Mouse (Mus musculus) limb, embryonic 13.5 days (tissue): ENCODE measurements around the gene Mvb12b. TPM values are rescaled to one million over a fixed set of nuclear protein-coding genes. Genes with fewer than 3 reads are reported as not detected.

Experiments used
- ATAC-seq: fragments of 200-750 bp; cut with Nextera tagmentation; 2 replicates; pipeline ENCODE4 v1.8.0; 2017; ENCODE audit warnings: low read depth, moderate number of reproducible peaks, moderate TSS enrichment; ENCODE audit not compliant: low FRiP score
- H3K27ac ChIP-seq: fragments of 300-500 bp; sonication (generic); 2 replicates; pipeline ENCODE4 v1.5.1; 2015; ENCODE audit warnings: inconsistent platforms, mild to moderate bottlenecking, moderate library complexity
- H3K27me3 ChIP-seq: fragments of 300-500 bp; sonication (generic); 2 replicates; pipeline ENCODE4 v1.6.1; 2015; ENCODE audit warnings: mild to moderate bottlenecking, inconsistent platforms
- H3K36me3 ChIP-seq: fragments of 300-500 bp; sonication (generic); 2 replicates; pipeline ENCODE4 v1.6.1; 2015; ENCODE audit warnings: inconsistent platforms, mild to moderate bottlenecking, moderate library complexity
- H3K4me1 ChIP-seq: fragments of 300-500 bp; sonication (generic); 2 replicates; pipeline ENCODE4 v1.6.1; 2015; ENCODE audit warnings: inconsistent platforms
- H3K4me2 ChIP-seq: fragments of 300-500 bp; sonication (generic); replicated peaks from 2 replicates; pipeline ENCODE4 v1.6.1; 2015; ENCODE audit warnings: inconsistent platforms, mild to moderate bottlenecking, moderate library complexity
- H3K4me3 ChIP-seq: fragments of 300-500 bp; sonication (generic); 2 replicates; pipeline ENCODE4 v1.5.1; 2015; ENCODE audit warnings: moderate library complexity, mild to moderate bottlenecking, inconsistent platforms
- H3K9ac ChIP-seq: fragments of 300-500 bp; sonication (generic); 2 replicates; pipeline ENCODE4 v1.6.1; 2015; ENCODE audit warnings: mild to moderate bottlenecking, inconsistent platforms
- H3K9me3 ChIP-seq: fragments of 300-500 bp; sonication (generic); 2 replicates; pipeline ENCODE4 v1.6.1; 2016; ENCODE audit warnings: inconsistent platforms
- WGBS: fragments of 180-500 bp; shearing (Covaris S2); methylation state at CpG from one replicate; pipeline ENCODE4 v1.1.7; 2015; 5-methylcytosine and 5-hydroxymethylcytosine counted together
- polyA plus RNA-seq: library from polyadenylated mRNA; unstranded; fragments of >200 nt; fragmentation: Nextera tagmentation; extraction: Ambion mirVana; gene quantifications from 2 replicates; pipeline ENCODE4 v1.2.1, GENCODE M21; 2015

Gene Mvb12b
- polyA plus RNA-seq, 1 experiment from 2014 or later, result 22.6 TPM

DNA sequence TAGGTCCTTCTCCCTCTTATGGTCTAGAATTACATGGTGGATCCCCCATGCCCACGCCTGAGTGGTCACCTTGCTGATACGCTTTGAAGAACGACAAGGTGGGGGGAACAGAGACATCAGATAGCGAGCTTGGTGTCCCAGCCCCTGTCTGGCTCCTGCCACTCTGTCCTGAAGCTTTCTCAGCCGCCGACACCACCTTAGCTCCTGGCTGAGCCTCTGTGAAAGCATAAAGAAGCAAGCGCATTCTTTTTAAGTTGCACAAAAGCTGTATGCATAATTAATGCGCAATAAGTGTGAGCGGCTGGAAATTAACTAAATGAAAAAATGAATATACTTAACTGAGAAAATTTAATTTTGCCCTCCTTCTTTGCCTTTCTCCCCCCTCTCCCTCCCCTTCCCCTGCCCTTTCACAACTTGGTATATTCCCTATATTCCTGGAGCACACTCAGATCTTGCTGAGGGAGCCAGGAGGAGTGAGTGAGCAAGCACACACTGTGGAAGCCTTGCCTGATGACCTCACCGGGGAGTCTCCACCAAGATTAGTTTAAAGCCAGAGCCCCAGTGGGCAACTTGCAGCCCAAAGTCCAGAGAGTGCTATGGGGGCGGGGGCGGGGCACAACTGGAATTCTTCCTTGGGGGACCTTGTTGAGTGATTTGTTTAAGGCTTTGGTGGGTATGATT is 174.0 kb downstream of the Mvb12b start:
- peak overlapping the region; percentile 30 for H3K4me3 ChIP-seq
- H3K4me2 ChIP-seq, result peak overlapping the region; percentile 67
- 21% methylated on average over 12 of the region's 12 CpGs for WGBS
- H3K9me3 ChIP-seq, result no peaks in the 10 kb centered on the region
- peak overlapping the region; percentile 84 for H3K27ac ChIP-seq
- H3K27me3 ChIP-seq, result peaks cover 18% of the 10 kb centered on the region; the same call in 1 of the 2 replicates
- no peak for ATAC-seq
- H3K9ac ChIP-seq, result peak overlapping the region; percentile 66
- H3K36me3 ChIP-seq, result no peaks in the 10 kb centered on the region
- peaks cover 69% of the 10 kb centered on the region for H3K4me1 ChIP-seq

GRCm38 (mm10) chr2:33712811-33713210 is 174.9 kb downstream of the Mvb12b start:
- Histone ChIP-seq H3K9me3 (no peaks in the 10 kb centered on the region), H3K9ac (peak overlapping the region; percentile 66), H3K4me1 (peaks cover 69% of the 10 kb centered on the region), H3K4me3 (peak overlapping the region; percentile 30; the same call in 1 of the 2 replicates), H3K4me2 (peak overlapping the region; percentile 67), H3K27me3 (peaks cover 20% of the 10 kb centered on the region), H3K27ac (peak overlapping the region; percentile 84), H3K36me3 (no peaks in the 10 kb centered on the region)
- ATAC-seq, result no peak; the same call in 1 of the 2 replicates
- 21% methylated on average over 4 of the region's 4 CpGs for whole genome bisulfite sequencing

GRCm38 (mm10) chr2:33708831-33709230 is 178.9 kb downstream of the Mvb12b start:
- Histone ChIP-seq H3K9ac (no peak overlapping the region), H3K4me1 (peaks cover 74% of the 10 kb centered on the region), H3K27ac (peak overlapping the region; percentile 78; the same call in 1 of the 2 replicates), H3K4me3 (no peak overlapping the region), H3K9me3 (no peaks in the 10 kb centered on the region), H3K27me3 (peaks cover 38% of the 10 kb centered on the region), H3K4me2 (no peak overlapping the region), H3K36me3 (no peaks in the 10 kb centered on the region)
- no peak for ATAC-seq
- WGBS, result 80% methylated on average over 8 of the region's 8 CpGs

GRCm38 (mm10) chr2:33708096-33708495 is 179.7 kb downstream of the Mvb12b start:
- 30% methylated on average over 3 of the region's 3 CpGs for WGBS
- peak overlapping the region; percentile 78; the same call in 1 of the 2 replicates for H3K27ac ChIP-seq
- peaks cover 72% of the 10 kb centered on the region for H3K4me1 ChIP-seq
- no peak overlapping the region for H3K4me3 ChIP-seq
- H3K36me3 ChIP-seq, result no peaks in the 10 kb centered on the region
- peak overlapping the region; percentile 53 for H3K4me2 ChIP-seq
- peaks cover 43% of the 10 kb centered on the region for H3K27me3 ChIP-seq
- H3K9ac ChIP-seq, result 0 out of 2 replicates have a peak overlapping the region, but pooled peaks have one; percentile 48
- no peak for ATAC-seq
- H3K9me3 ChIP-seq, result no peaks in the 10 kb centered on the region

- no peaks in the 10 kb centered on the region for H3K9me3 ChIP-seq
- H3K9ac ChIP-seq, result peak overlapping the region; percentile 48
- H3K27ac ChIP-seq, result peak overlapping the region; percentile 78
- H3K4me3 ChIP-seq, result peak overlapping the region; percentile 19
- peaks cover 75% of the 10 kb centered on the region for H3K4me1 ChIP-seq
- no peaks in the 10 kb centered on the region for H3K36me3 ChIP-seq
- no peak for ATAC-seq
- peak overlapping the region; percentile 53 for H3K4me2 ChIP-seq
- 18% methylated on average over 9 of the region's 9 CpGs for WGBS
- H3K27me3 ChIP-seq, result peaks cover 51% of the 10 kb centered on the region
Observed at GRCm38 (mm10) chr2:33706403-33706802, 181.3 kb downstream of the Mvb12b start.

DNA sequence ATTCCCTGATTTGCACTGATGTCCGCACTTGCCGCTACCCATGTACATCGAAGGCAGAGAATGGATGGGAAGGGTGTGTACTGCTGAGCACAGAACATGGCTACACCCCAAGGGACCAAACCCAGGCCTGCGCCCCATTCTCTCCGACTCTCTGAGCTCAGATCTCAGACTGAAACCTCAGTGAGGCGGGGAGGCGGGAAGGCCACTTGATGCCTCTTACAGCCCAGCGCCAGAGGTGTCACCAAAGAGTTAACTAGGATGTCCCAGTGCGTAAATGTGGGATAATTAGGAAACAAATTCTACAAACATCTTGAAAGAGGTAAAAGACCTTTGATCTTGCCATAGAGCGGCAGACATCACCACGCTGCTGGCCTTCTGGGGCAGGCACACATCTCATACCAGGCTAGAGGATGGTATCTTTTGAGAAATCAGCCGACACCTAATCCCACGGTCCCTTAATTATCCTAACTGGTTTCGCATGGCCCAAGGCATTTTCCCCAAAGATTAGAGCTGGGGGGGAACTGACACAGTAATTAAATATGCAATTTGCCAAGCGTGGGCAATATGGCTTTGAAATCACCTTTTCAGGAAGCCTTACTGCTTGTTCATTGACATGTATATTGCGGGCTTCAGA is 181.9 kb downstream of the Mvb12b start:
- H3K4me2 ChIP-seq, result peak overlapping the region; percentile 53
- no peaks in the 10 kb centered on the region for H3K36me3 ChIP-seq
- peaks cover 57% of the 10 kb centered on the region for H3K27me3 ChIP-seq
- 17% methylated on average over 16 of the region's 16 CpGs for WGBS
- H3K27ac ChIP-seq, result peak overlapping the region; percentile 78
- H3K4me3 ChIP-seq, result peak overlapping the region; percentile 19
- no peaks in the 10 kb centered on the region for H3K9me3 ChIP-seq
- H3K4me1 ChIP-seq, result peaks cover 81% of the 10 kb centered on the region
- peak overlapping the region; percentile 48 for H3K9ac ChIP-seq
- ATAC-seq, result no peak

- H3K4me1 ChIP-seq, result peaks cover 77% of the 10 kb centered on the region
Observed at GRCm38 (mm10) chr2:33703286-33703685, 184.5 kb downstream of the Mvb12b start.

DNA sequence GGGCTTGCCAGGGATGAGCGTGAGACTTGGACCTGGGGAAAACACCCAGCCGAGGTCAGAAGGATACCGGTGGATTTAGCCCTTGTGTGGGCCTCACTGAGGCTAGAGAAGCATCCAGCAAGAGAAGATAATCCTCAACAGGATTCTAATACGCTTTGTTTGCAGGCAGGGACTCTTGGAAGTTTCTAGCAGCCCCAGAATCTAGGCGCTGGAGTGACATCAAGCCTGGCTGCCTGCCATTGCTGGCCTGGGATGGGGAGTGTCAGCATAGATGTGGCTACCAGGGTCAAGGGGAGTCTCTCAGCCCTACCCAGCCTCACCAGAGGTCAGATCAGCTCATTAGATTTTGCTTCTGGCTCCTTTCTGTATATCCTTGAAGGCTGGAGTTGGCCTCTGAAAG is 185.0 kb downstream of the Mvb12b start:
- peak overlapping the region; percentile 85 for H3K27ac ChIP-seq
- peaks cover 59% of the 10 kb centered on the region for H3K27me3 ChIP-seq
- no peak for ATAC-seq
- H3K4me3 ChIP-seq, result peak overlapping the region; percentile 24
- H3K4me1 ChIP-seq, result peaks cover 71% of the 10 kb centered on the region
- peak overlapping the region; percentile 53 for H3K4me2 ChIP-seq
- H3K36me3 ChIP-seq, result no peaks in the 10 kb centered on the region
- 44% methylated on average over 5 of the region's 5 CpGs for WGBS
- peak overlapping the region; percentile 50 for H3K9ac ChIP-seq
- peaks cover 3% of the 10 kb centered on the region; the same call in 1 of the 2 replicates for H3K9me3 ChIP-seq

More at GRCm38 (mm10) chr2:33703286-33703685, 184.5 kb downstream of the Mvb12b start:
- Histone ChIP-seq H3K9me3 (0 out of 2 replicates have a peak, but pooled peaks cover 3% of the 10 kb centered on the region), H3K27me3 (peaks cover 63% of the 10 kb centered on the region), H3K4me2 (peak overlapping the region; percentile 53), H3K9ac (peak overlapping the region; percentile 50), H3K36me3 (no peaks in the 10 kb centered on the region), H3K27ac (peak overlapping the region; percentile 85; the same call in 1 of the 2 replicates), H3K4me3 (peak overlapping the region; percentile 24)
- ATAC-seq, result no peak
- 42% methylated on average over 5 of the region's 5 CpGs for WGBS

DNA sequence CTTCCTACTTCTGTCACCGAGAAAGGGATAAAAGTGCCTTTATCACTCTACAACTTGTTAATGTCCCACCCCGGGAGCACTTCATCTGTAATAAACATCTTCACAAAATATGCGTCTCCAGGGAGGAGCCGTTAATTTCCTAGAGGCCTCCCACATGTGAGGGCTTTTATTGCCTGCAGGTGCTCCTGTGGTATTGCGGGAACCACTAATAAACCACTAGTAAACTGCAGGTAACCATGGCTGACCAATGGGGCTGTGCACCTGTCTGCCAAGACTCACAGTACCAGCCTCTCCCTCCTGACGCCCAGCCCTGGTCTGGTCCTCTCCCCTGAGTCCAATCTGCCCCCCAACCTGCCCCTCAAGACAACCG is 186.3 kb downstream of the Mvb12b start:
- Histone ChIP-seq H3K4me3 (peak overlapping the region; percentile 24), H3K27me3 (peaks cover 47% of the 10 kb centered on the region), H3K9ac (no peak overlapping the region), H3K4me2 (peak overlapping the region; percentile 53), H3K9me3 (peaks cover 16% of the 10 kb centered on the region), H3K4me1 (peaks cover 58% of the 10 kb centered on the region), H3K27ac (peak overlapping the region; percentile 85), H3K36me3 (no peaks in the 10 kb centered on the region)
- peak; percentile 25; the same call in 1 of the 2 replicates for ATAC-seq
- WGBS, result 2% methylated on average over 7 of the region's 7 CpGs

GRCm38 (mm10) chr2:33700581-33701445 is 186.9 kb downstream of the Mvb12b start:
- Histone ChIP-seq H3K27me3 (peaks cover 41% of the 10 kb centered on the region), H3K27ac (peak overlapping the region; percentile 85; the same call in 1 of the 2 replicates), H3K4me1 (peaks cover 52% of the 10 kb centered on the region), H3K4me2 (peak overlapping the region; percentile 53), H3K9ac (peak overlapping the region; percentile 45; the same call in 1 of the 2 replicates), H3K9me3 (peaks cover 17% of the 10 kb centered on the region), H3K4me3 (peak overlapping the region; percentile 24), H3K36me3 (no peaks in the 10 kb centered on the region)
- peak; percentile 57 for ATAC-seq
- 7% methylated on average over 15 of the region's 15 CpGs for WGBS

DNA sequence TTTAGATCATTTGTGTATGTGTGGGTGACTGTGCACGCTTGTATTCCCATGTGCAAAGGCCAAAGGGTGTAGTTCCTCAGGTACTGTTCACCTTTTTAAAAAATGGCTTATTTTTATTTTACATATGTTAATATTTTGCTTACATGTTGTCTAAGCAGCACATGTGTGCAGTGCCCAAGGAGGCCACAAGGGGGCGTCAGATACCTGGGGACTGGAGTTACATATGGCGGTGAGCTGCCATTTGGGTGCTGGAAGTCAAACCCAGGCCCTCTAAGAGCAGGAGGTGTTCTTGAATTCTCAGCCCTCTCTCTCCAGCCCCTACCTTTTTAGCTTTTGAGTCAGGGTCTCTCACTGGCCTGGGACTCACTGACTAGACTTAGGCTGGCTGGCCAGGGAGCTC is 188.8 kb downstream of the Mvb12b start:
- H3K36me3 ChIP-seq, result no peaks in the 10 kb centered on the region
- WGBS, result 68% methylated on average over 3 of the region's 3 CpGs
- H3K27me3 ChIP-seq, result peaks cover 29% of the 10 kb centered on the region
- no peak overlapping the region for H3K27ac ChIP-seq
- H3K9ac ChIP-seq, result no peak overlapping the region
- H3K4me1 ChIP-seq, result peaks cover 36% of the 10 kb centered on the region
- no peak overlapping the region for H3K4me3 ChIP-seq
- no peak for ATAC-seq
- peaks cover 17% of the 10 kb centered on the region for H3K9me3 ChIP-seq
- H3K4me2 ChIP-seq, result no peak overlapping the region
